Mouse (Mus musculus) G1E (cell line): Measurements from ENCODE around the gene Ptpa. TPM values are rescaled to one million over a fixed set of nuclear protein-coding genes. Genes with fewer than 3 reads are reported as not detected.

Source experiments
- ATAC-seq: 2 replicates; pipeline ENCODE4 v1.8.0; 2016; ENCODE audit warnings: mild to moderate bottlenecking; ENCODE audit not compliant: insufficient number of reproducible peaks, poor library complexity, low FRiP score, severe bottlenecking; ENCODE audit errors: extremely low read depth
- DNase-seq: peaks from one replicate; pipeline ENCODE4 v3.0.0; 2012; ENCODE audit warnings: low spot score
- H3K27me3 ChIP-seq: 2 replicates; pipeline ENCODE4 v1.6.1; 2012; ENCODE audit warnings: mild to moderate bottlenecking, low read length, inconsistent platforms; ENCODE audit not compliant: insufficient read depth
- H3K36me3 ChIP-seq: replicated peaks from 2 replicates; pipeline ENCODE3; 2012; ENCODE audit warnings: mild to moderate bottlenecking, inconsistent platforms
- H3K4me1 ChIP-seq: 2 replicates; pipeline ENCODE4 v1.6.1; 2012; ENCODE audit warnings: low read depth, low read length, inconsistent platforms, mixed read lengths; ENCODE audit not compliant: insufficient read depth
- H3K4me3 ChIP-seq: 2 replicates; pipeline ENCODE4 v1.5.1; 2012; ENCODE audit warnings: low read depth, mild to moderate bottlenecking, inconsistent platforms, low read length, moderate library complexity, mixed read lengths
- H3K9me3 ChIP-seq: replicated peaks from 2 replicates; pipeline ENCODE4 v1.6.1; 2012; ENCODE audit warnings: inconsistent platforms
- CTCF ChIP-seq: IDR thresholded peaks from 2 replicates; pipeline ENCODE4 v1.5.1; 2012; ENCODE audit warnings: low read depth, low read length, inconsistent platforms, mixed read lengths
- GATA1 ChIP-seq: IDR thresholded peaks from 2 replicates; pipeline ENCODE4 v1.6.1; 2012; ENCODE audit warnings: borderline replicate concordance, low read length, inconsistent platforms, mixed read lengths
- GATA2 ChIP-seq: IDR thresholded peaks from 2 replicates; pipeline ENCODE4 v1.6.1; 2012; ENCODE audit warnings: low read depth, low read length, inconsistent platforms, borderline replicate concordance
- POLR2AphosphoS5 ChIP-seq: IDR thresholded peaks from 2 replicates; pipeline ENCODE4 v1.6.1; 2012; ENCODE audit warnings: low read depth, low read length, inconsistent platforms; ENCODE audit not compliant: insufficient replicate concordance
- TAL1 ChIP-seq: conservative IDR thresholded peaks from 2 replicates; pipeline ENCODE4 v1.6.1; 2012; ENCODE audit warnings: low read depth, low read length, inconsistent platforms, mixed read lengths
- polyA plus RNA-seq: library from polyadenylated mRNA; stranded (reverse); fragments of >175 nt; gene quantifications from 2 replicates; pipeline ENCODE4 v1.2.3, GENCODE M21; 2012
- total RNA-seq, 2 experiments: library from RNA; stranded (forward) in 1 of 2; stranded (reverse) in 1 of 2; fragments of 200-1000 nt in 1 of 2; fragments of >200 nt in 1 of 2; fragmentation: Nextera tagmentation in 1 of 2; gene quantifications; 2 replicates each; pipeline ENCODE4 v1.2.3; 2014 to 2017

Ptpa gene
- total and polyA plus RNA-seq, 3 experiments: 81.5 to 583 (median 106) TPM

DNA sequence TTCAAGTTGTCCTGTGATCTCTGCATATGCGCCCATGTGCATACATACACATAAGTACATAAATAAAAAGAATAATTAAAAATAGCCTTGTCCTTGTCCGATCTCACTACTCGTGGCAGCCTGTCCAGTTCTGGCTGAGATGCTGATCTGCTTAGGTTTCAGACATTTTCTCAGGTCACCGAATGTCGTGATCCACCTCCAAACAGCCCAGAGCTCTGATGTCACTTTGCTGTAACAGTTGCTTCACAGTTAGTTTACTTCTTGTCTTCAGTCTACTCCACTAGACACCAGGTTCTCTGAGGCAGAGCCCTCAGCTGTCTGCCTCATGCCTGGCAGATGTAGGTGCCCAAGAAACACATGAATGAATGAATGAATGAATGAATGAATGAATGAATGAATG, 48.6 kb downstream of the Ptpa start:
- Histone ChIP-seq H3K36me3 (peaks cover 2% of the 10 kb centered on the region), H3K9me3 (no peaks in the 10 kb centered on the region), H3K27me3 (peaks cover 28% of the 10 kb centered on the region), H3K4me3 (peak overlapping the region; percentile 67), H3K4me1 (peaks cover 28% of the 10 kb centered on the region)
- DNase-seq: no peak
- no peak for ATAC-seq
- TF ChIP-seq CTCF: no peak

DNA sequence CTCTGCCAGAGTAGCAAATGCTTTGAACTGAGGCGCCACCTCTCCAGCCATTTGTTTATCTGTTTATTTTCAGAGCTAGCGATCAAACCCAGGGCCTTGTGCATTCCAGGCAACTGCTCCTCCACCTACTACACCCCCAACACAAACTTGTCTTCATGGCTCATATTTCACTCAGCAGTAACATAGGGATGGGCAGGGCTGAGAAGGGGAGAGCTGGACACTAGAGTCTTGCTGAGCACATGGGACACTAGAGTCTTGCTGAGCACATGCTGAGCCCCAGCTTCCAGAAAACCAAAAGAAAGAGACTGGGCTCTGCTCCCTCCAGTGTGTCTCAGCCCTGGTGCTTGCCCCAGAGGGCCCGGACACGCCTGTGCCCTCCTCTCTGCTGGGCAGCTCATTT, 50.9 kb downstream of the Ptpa start:
- no peak for ATAC-seq
- DNase-seq: no peak

DNA sequence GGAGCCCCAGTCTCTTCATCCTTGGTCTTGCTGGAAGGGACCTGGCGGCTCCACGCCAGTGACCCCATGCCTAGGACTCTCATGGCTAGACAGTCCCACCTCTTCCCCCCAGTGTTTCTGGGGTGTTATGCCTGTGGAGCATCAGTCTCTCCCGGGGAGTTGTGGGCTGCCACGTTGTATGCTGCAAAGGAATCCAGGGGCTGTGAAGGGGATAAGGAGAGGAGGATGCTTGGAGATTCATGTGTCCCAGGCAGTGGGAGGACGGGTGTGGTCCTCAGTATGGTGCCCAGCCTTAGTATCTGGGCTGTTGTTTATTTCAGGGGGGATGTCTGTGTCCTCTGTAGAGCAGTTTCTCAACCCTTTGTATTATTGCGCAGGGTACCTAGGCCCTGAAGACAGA, 53.2 kb downstream of the Ptpa start:
- TF ChIP-seq GATA2: no peak
- no peak for TF ChIP-seq TAL1
- no peak for TF ChIP-seq CTCF
- no peak for TF ChIP-seq POLR2AphosphoS5
- TF ChIP-seq GATA1: no peak
- peaks cover 37% of the 10 kb centered on the region for H3K4me1 ChIP-seq
- no peak for ATAC-seq

More for the DNA sequence above, 50.9 kb downstream of the Ptpa start:
- H3K27me3 ChIP-seq: peaks cover 52% of the 10 kb centered on the region
- no peaks in the 10 kb centered on the region for H3K36me3 ChIP-seq
- peaks cover 43% of the 10 kb centered on the region for H3K4me1 ChIP-seq
- H3K9me3 ChIP-seq: no peaks in the 10 kb centered on the region
- no peak for TF ChIP-seq GATA2
- no peak for TF ChIP-seq POLR2AphosphoS5
- no peak for TF ChIP-seq TAL1
- no peak for TF ChIP-seq GATA1
- TF ChIP-seq CTCF: no peak
- H3K4me3 ChIP-seq: no peak overlapping the region

DNA sequence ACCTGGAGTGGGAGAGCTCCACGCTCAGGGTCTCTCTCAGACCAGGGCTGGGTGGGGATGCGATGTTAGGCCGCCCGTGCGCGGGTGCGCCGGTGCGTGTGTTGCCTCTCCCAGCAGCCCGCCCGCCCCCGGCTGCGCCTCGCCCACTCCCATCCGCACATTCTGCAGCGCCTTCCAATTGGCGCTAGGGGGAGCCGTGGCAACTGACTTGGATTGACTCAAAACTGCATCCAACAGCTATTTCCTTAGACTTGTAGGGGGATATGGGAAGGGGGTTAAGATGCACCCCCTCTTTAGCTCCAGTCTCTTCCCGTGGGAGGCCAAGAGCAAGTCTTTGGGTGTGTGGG, 53.9 kb downstream of the Ptpa start:
- H3K4me1 ChIP-seq: peaks cover 30% of the 10 kb centered on the region
- TF ChIP-seq GATA1 (no peak), POLR2AphosphoS5 (no peak), CTCF (no peak), TAL1 (no peak)
- no peaks in the 10 kb centered on the region for H3K36me3 ChIP-seq
- peaks cover 80% of the 10 kb centered on the region for H3K27me3 ChIP-seq
- H3K9me3 ChIP-seq: peaks cover 17% of the 10 kb centered on the region
- peak; percentile 34 for DNase-seq
- H3K4me3 ChIP-seq: no peak overlapping the region; the same call in 1 of the 2 replicates
- ATAC-seq: no peak

More for the DNA sequence above, 53.2 kb downstream of the Ptpa start:
- Histone ChIP-seq H3K4me3 (no peak overlapping the region), H3K27me3 (peaks cover 73% of the 10 kb centered on the region), H3K9me3 (peaks cover 12% of the 10 kb centered on the region), H3K36me3 (no peaks in the 10 kb centered on the region)
- DNase-seq: no peak

DNA sequence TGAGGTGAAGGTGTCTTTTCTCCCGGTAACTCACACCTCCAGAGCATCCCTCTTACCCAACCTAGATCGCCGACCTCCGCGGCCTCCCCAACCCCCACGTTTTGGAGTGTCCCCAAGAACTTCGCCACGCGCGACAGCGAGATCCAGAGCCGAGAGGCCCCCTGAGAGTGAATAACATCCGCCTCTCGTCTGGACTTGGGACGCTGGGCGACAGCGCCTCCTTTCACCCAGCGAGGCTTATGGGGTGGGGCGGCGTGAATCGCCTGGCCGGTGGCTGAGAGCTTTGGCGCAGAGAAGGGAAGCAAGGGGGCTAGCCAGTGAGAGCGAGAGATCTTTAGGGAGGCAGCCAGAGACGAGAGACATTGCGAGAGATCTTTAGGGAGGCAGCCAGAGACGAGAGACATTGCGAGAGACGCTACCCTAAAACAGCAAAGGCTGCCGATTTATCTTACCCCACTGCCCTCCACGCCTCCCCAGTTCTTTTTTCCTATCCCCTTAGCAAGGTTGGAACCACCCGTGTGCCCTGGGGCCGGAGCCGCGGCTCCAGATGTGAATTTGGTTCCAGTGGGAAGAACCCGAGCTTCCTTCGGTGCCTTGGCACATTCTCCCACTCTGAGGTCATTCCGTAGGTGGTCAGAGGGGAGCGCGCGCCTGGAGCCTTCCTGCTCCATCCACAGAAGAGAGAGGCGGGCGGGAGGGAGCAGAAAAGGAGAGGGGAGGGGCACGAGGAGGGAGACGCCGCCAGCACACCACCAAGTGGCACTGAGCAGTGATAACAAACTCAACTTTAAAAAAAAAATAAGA, 54.5 kb downstream of the Ptpa start:
- no peak overlapping the region for H3K4me3 ChIP-seq
- TF ChIP-seq GATA1 (no peak), CTCF (no peak), POLR2AphosphoS5 (no peak), GATA2 (no peak), TAL1 (no peak)
- peaks cover 80% of the 10 kb centered on the region for H3K27me3 ChIP-seq

DNA sequence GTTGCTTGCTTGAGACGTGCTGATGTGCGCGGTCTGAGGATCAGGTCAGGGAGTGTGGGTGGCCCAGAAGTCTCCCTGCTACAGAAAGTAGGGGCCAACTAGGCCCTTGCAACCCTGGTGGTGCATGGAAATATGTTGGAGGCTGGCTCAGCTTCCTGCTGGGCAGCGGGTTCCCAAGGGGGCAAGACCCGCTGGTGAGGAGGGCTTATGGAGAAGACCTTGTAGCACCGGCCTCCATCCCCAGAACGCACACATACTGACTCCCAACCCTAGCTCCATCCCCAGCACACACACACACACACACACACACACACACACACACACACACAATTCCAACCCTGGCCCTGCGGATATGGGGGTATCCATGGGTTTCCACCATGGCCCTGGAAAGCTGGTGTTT, 55.2 kb downstream of the Ptpa start:
- Histone ChIP-seq H3K27me3 (peaks cover 83% of the 10 kb centered on the region), H3K36me3 (no peaks in the 10 kb centered on the region), H3K4me3 (no peak overlapping the region), H3K9me3 (peaks cover 17% of the 10 kb centered on the region), H3K4me1 (peaks cover 23% of the 10 kb centered on the region)
- DNase-seq: no peak
- no peak for ATAC-seq
- no peak for TF ChIP-seq GATA2
- TF ChIP-seq GATA1: no peak
- TF ChIP-seq POLR2AphosphoS5: no peak
- TF ChIP-seq CTCF: no peak
- no peak for TF ChIP-seq TAL1

More for the DNA sequence above, 54.5 kb downstream of the Ptpa start:
- peaks cover 25% of the 10 kb centered on the region for H3K4me1 ChIP-seq
- ATAC-seq (no peak), DNase-seq (no peak)
- H3K9me3 ChIP-seq: peaks cover 17% of the 10 kb centered on the region
- H3K36me3 ChIP-seq: no peaks in the 10 kb centered on the region
